Mouse (Mus musculus) layer of hippocampus, postnatal 36 days (tissue): ENCODE data around the gene Celf5. TPM values are rescaled to one million over a fixed set of nuclear protein-coding genes. Genes with fewer than 3 reads are reported as not detected.

Experiments used
- DNase-seq, 2 experiments: peaks; one replicate each; pipeline ENCODE4 v3.0.0; 2022
- total RNA-seq, 2 experiments: library from RNA; stranded (reverse); gene quantifications; 2 replicates each; pipeline ENCODE4 v1.2.3; 2021

Celf5 gene
- total RNA-seq: 100 to 1,000 TPM; 273 to 281 TPM

- peak; percentile 72 to 79 for DNase-seq
Observed at GRCm38 (mm10) chr10:81482533-81482889, at the start of gene Celf5. Gene Celf5 (minus strand): TSS chr10:81482709.

DNA sequence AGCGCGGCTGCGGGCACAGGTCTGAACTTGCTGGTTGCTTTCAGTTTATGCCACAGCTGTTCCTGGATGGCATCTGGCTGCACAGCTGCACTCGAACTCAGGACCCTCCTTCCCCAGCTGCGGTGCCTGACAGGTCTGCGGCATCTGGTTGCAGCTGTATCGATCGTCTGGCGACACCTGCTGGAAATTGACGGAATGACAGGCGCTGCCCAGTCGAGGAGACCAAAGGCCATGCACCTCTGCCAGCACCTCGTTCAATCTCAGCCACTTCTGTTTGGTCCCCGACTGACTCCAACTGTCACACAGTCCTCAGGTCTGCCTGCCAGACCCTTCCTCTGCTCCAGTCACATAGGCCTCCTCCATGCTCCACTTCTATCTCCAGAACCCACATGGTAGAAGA is 44.3 kb upstream of the Celf5 start:
- peak; percentile 61 to 63 for DNase-seq

DNA sequence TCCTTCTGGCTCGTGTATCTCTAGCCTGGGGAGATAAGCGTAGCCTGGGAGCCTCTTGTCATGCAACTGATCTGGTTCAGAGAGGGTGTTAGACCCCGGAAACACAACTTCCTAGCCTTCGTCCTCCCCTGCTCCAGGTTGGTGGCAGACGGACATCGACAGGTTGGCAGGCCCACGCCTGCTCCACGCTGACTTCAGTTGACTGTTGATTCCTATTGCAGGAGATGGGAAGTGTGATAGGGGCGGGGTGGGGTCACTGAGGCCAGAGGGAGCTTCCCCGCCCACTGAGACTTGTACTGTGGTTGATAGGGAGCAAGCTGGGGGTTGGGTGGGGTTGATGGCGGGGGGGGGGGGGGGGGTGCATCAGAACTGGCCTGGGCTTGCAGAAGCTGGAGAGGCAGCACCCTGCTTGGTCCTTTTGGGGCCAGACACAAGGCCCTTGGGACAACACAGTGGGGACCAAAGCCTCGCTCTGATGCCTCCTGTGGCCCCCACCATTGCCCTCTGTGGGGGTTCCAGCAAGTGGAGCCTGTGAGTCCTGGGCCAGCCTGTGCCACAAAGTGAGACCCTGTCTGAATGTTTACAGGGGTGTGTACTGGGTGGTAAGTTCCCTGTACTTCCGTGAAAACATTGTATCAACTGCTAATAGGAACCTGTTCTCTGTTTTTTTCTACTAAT is 42.6 kb upstream of the Celf5 start:
- DNase-seq: no peak

DNA sequence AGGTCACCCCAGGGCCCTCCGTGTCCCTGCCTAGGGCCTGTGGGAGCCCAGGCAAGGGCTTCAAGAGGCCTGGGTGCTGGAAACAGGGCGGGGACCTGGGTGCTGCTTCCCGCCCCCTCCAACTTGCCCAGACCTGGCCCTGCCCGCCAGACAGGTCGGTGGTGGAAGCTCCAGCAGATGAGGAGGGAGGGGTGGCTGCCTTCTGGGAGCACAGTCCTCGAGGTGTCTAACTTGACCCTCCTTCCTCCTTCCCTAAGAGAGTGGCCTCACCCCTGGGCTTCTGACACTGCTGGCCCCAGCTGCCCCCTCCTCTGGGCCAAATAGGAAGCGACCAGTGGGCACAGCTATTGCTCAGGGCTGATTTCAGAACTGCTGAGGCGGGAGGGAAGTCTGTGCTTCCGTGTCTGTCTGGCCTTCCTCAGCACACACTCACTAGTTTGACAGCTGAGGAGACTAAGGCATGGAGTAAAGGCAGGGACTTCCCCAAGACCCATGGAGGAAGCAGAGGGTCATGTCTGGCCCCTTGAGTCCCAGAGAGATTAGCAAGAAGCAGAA is 41.6 kb upstream of the Celf5 start, which contains the start of gene Gna15:
Gene Gna15, minus strand, starts transcription at position 175 of the 555 bp plus-strand sequence.
- no peak for DNase-seq

- DNase-seq: no peak
Observed at GRCm38 (mm10) chr10:81523570-81523969, 41.1 kb upstream of the Celf5 start.

- no peak for DNase-seq
Observed at GRCm38 (mm10) chr10:81523142-81523541, 40.6 kb upstream of the Celf5 start.

DNA sequence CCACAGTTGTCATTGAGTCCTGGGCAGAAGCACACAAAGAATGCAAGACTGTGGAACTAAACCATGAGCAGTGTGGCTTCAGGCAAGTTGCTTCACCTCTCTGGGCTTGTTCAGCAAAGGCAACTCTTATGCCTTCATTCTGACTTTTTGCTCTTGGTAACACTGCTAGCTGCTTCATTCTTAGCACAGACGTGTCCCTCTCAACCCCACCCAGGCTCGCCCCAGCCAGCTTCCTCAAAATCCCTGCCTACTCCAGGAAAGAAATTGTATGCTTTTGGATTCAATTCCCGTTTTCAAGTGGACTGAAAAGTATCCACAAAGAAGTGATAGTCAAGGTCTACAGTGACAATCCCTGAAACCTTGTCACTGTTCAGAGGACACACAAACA is 37.5 kb upstream of the Celf5 start:
- no peak for DNase-seq

DNA sequence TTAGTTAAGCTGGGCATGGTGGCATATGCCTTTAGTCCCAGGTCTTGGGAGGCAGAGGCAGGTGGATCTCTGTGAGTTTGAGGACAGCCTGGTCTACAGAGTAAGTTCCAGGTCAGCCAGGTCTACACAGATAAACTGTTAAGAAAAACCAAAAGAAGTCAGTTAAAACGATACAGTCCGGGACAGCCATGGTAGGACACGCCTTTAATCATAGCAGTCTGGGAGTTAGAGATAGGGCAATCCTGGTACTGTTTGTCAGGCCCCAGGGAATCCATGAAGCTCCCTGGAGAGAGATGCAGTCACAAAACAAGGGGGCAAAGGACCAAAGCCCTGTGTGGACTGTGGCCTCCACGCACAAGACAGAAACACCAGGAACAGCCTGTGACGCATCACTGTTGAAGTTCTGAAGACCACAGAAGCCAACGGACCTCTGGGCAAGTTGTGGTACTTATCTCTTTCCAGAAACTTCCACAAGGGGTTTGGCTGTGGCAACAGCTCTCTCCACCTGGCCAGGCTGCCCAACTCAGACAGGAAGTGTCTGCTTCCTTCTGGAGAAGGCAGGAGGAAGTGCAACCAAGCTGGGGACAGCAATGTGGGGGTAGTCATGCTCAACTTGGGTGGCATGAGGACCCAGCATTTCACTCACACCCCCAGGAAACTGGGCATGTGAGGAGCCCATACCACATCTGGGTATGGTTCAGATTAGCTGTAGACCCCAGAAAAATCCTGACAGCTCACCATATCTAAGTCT is 36.9 kb upstream of the Celf5 start:
- no peak for DNase-seq

DNA sequence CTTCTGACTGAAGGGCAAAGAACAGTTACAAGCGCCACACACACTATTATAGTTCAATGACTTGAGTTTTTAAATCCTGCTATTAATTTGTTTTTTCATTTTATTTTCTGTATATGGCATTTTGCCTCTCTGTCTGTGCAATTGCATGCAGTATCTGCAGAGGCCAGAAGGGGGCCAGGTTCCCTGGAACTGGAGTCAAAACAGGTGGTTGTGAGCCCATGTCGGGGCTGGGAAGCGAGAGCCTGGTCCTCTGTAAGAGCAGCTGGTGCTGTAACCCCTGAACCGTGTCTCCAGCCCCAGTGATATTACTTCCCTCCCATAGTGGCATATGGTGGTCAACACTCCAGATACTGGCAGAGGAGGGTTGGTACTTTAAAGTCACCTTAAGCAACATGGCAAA is 36.0 kb upstream of the Celf5 start:
- DNase-seq: peak in 1 of 2 experiments; percentile 60

DNA sequence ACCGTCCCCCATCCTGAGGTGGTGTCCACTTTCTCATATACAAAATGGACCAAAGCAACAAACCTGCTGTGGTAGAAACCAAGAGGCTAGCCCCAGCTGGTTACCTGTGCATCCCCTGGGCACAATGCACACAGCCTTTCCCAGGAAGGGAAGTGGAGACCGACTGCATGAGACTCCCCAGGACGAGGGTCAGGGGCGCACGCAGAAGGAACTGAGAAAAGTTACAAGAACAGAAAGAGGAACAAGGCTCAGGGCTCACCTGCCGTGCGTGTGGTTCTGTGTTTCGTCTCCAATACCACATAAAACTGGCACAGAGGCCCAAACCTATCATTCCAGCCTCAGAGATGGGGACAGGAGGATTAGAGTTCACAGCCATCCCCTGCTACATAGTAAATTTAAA is 34.7 kb upstream of the Celf5 start:
- no peak for DNase-seq

GRCm38 (mm10) chr10:81513798-81514197 is 31.3 kb upstream of the Celf5 start:
- DNase-seq: no peak

GRCm38 (mm10) chr10:81510246-81510810 is 27.8 kb upstream of the Celf5 start:
- no peak for DNase-seq

DNA sequence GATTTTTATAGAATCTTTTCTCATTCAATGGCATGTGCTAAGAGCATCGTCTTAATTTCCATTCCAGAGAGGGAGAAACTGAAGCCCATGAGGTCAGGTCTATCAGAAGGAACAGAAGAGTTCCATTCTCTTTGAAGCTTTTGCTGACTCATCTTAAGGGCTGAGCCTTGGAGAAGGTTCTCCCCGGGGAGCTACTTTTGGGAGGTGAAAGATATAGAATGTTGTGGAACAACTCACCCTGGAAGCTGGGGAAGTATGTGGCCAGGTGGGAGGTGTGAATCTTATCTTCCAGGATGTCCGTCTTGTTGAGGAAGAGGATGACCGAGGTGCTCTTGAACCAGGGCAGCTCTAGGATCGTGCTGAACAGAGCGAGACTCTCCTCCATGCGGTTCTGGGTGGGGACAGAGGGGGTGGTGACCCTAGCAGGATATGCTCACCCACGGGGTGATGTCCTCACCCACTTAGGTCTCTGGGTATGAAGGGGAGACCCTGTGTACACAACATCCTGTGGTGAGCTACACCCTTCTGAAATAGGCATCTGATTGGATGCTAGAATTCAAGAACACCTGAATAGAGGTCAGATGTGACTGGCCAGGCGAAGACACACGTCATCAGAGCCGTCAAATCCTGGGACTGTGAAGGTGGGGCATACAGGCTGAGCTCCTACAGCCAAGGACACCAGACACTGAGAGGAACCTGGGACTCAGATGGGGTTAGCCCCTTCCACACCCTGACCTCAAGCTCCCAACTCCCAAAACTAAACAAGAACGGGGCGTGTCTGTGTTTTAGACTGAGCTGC is 25.4 kb upstream of the Celf5 start:
- DNase-seq: no peak

- DNase-seq: no peak
Observed at GRCm38 (mm10) chr10:81507095-81507494, 24.6 kb upstream of the Celf5 start.

- no peak for DNase-seq
Observed at GRCm38 (mm10) chr10:81505016-81505664, 22.6 kb upstream of the Celf5 start.

DNA sequence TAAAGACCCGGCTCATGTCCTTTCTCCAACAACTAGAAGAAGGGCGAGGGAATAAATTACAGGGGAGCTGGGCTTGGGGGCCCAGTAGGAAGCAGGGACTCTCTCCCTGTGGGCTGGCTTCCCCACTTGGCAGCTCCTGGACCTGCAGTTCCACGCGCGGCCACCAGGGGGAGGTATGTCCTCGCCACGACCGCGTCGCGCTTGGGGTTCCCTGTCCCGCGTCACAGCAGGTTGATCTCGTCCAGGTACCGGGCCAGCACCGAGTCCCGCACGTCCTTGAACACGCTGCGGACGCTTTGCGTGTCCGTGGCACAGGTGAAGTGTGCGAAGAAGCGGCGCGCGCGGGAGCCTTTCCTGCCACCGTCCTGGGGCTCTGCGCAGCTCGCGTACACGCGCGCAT is 20.1 kb upstream of the Celf5 start:
- peak; percentile 88 to 89 for DNase-seq

DNA sequence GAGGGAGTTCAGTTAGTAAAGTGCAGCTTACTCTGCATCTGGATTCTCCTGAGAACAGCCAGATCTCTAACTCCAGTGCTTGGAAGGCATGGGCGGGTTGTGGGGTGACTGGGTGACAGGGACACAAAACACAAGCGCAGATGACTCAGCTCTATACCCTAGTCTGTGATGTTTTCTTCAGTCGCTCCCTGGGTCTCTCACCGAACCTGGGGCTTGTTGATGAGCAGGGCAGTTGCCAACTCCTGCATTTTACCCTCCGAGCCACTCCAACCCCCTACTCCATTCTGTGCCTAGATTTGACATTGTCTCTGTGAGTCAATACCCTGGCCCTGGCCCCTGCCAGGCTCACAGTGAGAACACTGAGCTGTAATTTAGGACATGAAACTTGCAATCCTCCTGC is 19.4 kb upstream of the Celf5 start:
- DNase-seq: no peak

DNA sequence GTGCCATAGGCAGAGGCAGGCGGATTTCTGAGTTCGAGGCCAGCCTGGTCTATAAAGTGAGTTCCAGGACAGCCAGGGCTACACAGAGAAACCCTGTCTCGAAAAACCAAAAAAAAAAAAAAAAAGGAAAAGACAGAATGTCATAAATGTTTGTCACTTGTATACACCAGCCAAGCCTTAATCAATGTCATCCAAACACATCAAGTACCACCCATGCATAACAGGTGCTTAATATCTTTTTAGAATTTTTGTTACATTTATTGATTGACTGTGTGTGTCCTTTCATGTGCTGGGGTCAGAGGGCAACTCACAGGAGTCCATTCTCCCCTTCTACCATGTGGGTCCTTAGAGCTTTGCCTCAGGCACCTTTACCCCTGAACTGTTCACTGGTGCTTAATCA is 17.5 kb upstream of the Celf5 start, which contains the start of gene S1pr4:
Gene S1pr4, minus strand, starts transcription at position 101 of the 400 bp plus-strand sequence.
- DNase-seq: no peak

GRCm38 (mm10) chr10:81499250-81499901 is 16.9 kb upstream of the Celf5 start:
- no peak for DNase-seq

DNA sequence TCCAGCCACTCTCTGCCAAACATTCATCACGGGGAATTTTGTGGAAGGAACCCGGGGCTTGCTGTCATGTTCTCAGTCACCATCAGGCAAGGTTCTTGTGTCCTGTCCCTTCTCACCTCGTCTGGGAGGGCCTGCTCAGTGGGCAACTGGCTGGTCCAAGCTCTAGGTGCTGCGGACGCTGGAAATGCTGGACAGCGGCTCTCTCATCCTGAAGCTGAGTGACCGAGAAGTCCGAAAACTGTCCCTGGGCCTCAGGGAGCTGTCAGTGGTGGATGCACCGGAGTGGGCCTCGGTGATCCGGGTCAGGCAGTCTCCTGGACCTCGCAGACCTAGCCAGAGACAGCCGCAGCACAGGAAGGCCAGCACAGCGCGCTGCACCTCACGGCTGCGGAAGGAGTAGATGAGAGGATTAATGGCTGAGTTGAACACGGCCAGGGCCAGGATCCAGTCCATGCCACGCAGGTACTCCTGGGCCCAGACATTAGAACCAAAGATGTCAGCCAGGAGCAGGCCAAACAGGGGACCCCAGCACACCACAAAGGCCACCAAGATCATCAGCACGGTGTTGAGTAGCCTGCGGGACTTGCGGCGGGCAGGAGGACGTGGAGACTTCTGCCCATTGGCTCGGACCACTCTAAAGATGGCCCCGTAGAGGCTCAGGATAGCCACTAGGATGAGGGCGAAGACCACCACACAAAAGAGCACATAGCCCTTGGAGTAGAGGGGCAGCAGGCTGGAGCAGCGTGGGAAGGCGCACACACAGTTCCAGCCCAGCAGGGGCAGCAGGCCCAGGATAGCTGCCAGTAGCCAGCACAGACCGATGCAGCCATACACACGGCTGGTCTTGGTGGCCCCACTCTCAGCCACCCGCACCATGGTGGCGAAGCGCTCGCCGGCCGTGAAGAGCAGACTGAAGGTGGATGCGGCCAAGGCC is 16.1 kb upstream of the Celf5 start:
- DNase-seq: no peak
